Mouse (Mus musculus): ENCODE results near the gene Fen1.
A peak's percentile ranks its signal among the peaks of the same experiment; 100 is the strongest.

Fen1 gene

GRCm38 (mm10) chr19:10203848-10204615 is at the start of gene Fen1, which contains the start of gene Tmem258:
Gene Fen1, minus strand, starts transcription at chr19:10204169.
Gene Tmem258, plus strand, starts transcription at chr19:10204014.
- peak; percentile 85 for DNase-seq

- no peak for DNase-seq
These were observed 44.2 kb upstream of the Fen1 start for GRCm38 (mm10) chr19:10248128-10248527.

- DNase-seq: no peak
These were observed 43.2 kb upstream of the Fen1 start for GRCm38 (mm10) chr19:10247165-10247564.

GRCm38 (mm10) chr19:10244183-10244582 is 40.2 kb upstream of the Fen1 start:
- peak; percentile 77 for DNase-seq

- DNase-seq: no peak
These were observed 38.9 kb upstream of the Fen1 start for GRCm38 (mm10) chr19:10242916-10243315.

GRCm38 (mm10) chr19:10240654-10241305 is 36.8 kb upstream of the Fen1 start, which contains the start of gene Myrf:
Gene Myrf, minus strand, starts transcription at chr19:10240748.
- peak; percentile 69 for DNase-seq

- no peak for DNase-seq
These were observed 36.1 kb upstream of the Fen1 start for GRCm38 (mm10) chr19:10239975-10240653.

- no peak for DNase-seq
These were observed 35.5 kb upstream of the Fen1 start for GRCm38 (mm10) chr19:10239419-10239818.

- no peak for DNase-seq
These were observed 34.5 kb upstream of the Fen1 start for GRCm38 (mm10) chr19:10238477-10238876.

- DNase-seq: no peak
These were observed 32.0 kb upstream of the Fen1 start for GRCm38 (mm10) chr19:10235784-10236565.

- no peak for DNase-seq
These were observed 28.5 kb upstream of the Fen1 start for GRCm38 (mm10) chr19:10232327-10233017.

GRCm38 (mm10) chr19:10231871-10232270 is 27.9 kb upstream of the Fen1 start:
- DNase-seq: no peak

GRCm38 (mm10) chr19:10231016-10231415 is 27.0 kb upstream of the Fen1 start:
- no peak for DNase-seq

GRCm38 (mm10) chr19:10225767-10226166 is 21.8 kb upstream of the Fen1 start:
- no peak for DNase-seq

GRCm38 (mm10) chr19:10224637-10225453 is 20.9 kb upstream of the Fen1 start:
- DNase-seq: no peak

- no peak for DNase-seq
These were observed 19.6 kb upstream of the Fen1 start for GRCm38 (mm10) chr19:10223561-10223960.

GRCm38 (mm10) chr19:10222656-10223055 is 18.7 kb upstream of the Fen1 start:
- DNase-seq: no peak

- DNase-seq: no peak
These were observed 17.6 kb upstream of the Fen1 start for GRCm38 (mm10) chr19:10221585-10221984.

- no peak for DNase-seq
These were observed 15.6 kb upstream of the Fen1 start for GRCm38 (mm10) chr19:10219593-10219992.

GRCm38 (mm10) chr19:10219108-10219507 is 15.1 kb upstream of the Fen1 start:
- DNase-seq: peak; percentile 54

- DNase-seq: no peak
These were observed 12.1 kb upstream of the Fen1 start for GRCm38 (mm10) chr19:10216101-10216500.

All from right cerebral cortex, postnatal 14 days (tissue).